Mouse (Mus musculus): Measurements from ENCODE around the gene Plekhb1. TPM values are rescaled to one million over a fixed set of nuclear protein-coding genes. Genes with fewer than 3 reads are reported as not detected.

Plekhb1 gene
- total RNA-seq (2022): 100 to 1,000 TPM; 265 to 312 (median 276) TPM

DNA sequence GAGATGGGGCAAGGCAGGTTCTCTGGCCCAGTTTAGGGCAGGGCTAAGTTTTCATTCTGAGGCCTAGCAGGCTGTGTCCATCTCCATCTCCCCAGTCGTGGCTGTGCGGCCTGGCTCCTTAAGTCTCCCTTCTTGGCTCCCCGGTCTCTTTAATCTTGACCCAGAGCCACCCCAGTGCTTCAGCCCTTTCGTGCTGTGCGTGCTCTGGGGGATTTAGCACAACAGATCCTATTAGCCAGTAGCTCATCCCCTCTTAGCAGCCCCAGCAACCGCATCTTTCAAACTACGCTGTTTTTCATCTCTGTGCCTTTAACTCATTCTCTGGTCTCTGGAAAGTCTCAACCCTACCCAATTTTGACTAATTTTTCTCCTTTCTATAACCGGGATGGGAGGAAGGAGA, at the start of gene Plekhb1:
Gene Plekhb1, minus strand, starts transcription at position 184 of the 400 bp plus-strand sequence.
- no peak for DNase-seq (ENCODE audit: low spot score in 2 of 2)

- DNase-seq (ENCODE audit: low spot score in 2 of 2): peak in 1 of 2 experiments; percentile 10
These were observed 44.8 kb upstream of the Plekhb1 start for GRCm38 (mm10) chr7:100706883-100707480.

GRCm38 (mm10) chr7:100706143-100706841, 44.1 kb upstream of the Plekhb1 start, which contains the start of gene Fam168a:
Gene Fam168a (plus strand): TSS chr7:100706635.
- DNase-seq (ENCODE audit: low spot score in 2 of 2): peak; percentile 82 to 95

DNA sequence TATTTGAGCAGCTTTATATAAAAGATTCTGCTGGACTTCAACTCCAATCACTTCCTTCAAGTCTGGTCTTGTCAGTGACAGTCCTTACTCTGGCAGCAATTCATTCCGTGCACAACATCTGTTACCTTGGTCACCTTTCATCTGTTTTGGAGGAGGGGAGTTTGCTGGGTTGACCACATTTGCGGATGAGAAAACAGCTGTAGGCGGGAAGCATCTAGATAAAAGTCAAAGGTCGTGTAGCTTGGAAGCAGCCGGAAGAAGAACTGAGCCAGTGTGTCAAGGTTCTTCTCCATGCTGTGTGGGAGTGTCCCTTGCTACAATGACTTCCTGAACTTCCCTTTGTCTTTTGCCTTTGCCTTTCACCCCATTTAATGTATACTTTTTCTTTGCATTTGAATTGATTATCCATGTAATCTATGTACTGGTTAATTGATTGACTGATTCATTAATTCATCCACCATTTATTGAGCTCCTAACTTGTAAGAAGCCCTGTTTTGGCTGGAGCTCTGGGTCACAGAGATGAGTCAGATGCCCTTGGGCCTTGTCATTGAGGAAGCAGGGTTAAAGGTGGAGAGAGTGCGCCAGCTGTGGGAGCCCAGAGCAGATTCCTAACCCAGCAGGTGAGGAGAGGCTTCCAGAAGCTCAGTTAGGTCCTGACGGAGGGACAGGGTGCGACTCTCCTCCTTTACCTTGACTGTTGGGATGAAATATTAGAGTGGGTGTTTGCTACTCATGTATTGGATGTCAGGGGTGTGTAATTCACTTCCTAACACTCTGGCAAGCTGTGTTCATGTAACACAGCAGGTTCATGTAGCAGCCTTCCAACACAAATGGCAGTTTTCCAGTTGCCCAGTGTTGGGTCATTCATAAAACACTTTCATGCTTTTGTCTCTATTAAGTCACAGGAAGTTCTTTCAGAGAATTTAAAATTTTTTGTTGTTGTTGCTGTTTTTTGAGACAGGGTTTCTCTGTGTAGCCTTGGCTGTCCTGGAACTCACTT, 37.9 kb upstream of the Plekhb1 start:
- no peak for DNase-seq (ENCODE audit: low spot score in 2 of 2)

GRCm38 (mm10) chr7:100693199-100693598, 31.0 kb upstream of the Plekhb1 start:
- no peak for DNase-seq (ENCODE audit: low spot score in 2 of 2)

- no peak for DNase-seq (ENCODE audit: low spot score in 2 of 2)
These were observed 26.3 kb upstream of the Plekhb1 start for GRCm38 (mm10) chr7:100688471-100688870.

DNA sequence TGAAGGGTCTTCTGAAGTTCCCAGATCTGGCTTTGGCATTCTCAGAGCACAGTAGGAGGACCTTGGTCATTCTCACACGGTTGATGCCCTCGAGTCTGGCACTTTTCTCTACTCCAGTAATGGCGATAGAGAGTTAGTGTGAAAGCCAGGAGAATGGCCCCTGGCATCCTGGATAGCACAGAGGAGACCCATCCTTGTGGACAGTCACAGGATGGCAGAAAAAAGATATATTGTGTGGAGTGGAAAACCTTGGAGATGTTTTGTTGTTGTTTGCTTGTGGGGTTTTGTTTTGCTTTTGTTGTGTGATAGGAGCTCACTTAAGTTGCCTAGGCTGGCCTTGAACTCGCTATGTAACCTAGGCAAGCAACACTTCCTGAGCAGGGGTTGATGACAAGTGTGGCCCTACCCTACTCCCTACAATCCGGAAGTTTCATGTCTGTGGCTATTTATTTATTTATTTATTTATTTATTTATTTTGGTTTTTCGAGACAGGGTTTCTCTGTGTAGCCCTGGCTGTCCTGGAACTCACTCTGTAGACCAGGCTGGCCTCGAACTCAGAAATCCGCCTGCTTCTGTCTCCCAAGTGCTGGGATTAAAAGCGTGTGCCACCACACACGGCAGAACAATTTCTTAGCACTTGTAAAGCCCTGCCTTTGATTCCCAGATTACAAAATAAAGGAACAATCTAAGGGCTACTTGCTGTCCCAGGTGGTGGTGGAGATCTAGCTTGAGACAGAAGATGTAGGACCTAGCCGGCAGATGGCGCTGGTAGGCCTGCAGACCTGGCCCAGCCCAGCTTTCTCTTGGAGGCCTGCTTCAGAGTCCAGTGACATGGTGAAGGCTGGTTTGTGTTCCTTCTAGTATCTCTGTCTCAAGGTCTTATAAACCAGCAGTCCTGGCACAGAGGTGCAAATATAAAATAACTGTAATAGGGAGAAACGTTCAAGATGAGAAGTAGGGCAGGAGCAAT, 23.1 kb upstream of the Plekhb1 start:
- no peak for DNase-seq (ENCODE audit: low spot score in 2 of 2)

DNA sequence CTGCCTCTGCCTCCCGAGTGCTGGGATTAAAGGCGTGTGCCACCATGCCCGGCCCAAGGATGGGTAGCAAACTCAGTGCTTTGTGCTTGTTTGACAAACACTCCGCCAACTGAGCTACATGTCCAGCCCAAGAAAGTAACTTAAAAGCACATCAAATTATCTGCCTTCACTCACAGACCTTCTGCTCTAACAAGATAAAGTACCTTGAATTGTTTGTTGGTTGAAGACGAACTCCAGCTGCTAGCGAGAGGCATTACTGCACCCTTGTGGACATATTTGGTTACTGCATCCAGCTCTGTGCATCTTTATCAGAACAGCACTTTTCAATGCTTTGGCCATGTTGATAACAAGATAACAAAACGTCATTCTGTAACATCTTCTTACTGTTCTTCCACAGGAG, 22.3 kb upstream of the Plekhb1 start:
- DNase-seq (ENCODE audit: low spot score in 2 of 2): no peak

DNA sequence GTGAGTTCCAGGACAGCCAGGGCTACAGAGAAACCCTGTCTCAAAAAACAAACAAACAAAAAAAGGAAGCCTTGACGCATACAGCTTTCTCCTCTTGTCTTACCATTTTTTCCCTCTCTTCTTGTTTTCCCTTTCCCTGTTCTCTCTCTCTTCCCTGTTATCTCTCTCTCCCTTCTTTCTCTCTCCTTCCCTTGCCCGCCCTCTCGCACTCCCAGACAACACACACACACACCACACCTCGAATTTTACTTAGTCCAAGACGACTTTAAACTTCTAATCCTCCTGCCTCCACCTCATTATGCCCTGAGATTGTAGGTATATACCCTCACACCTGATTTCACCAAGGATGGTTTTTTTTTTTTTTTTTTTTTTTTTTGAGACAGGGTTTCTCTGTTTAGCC, 21.9 kb upstream of the Plekhb1 start:
- no peak for DNase-seq (ENCODE audit: low spot score in 2 of 2)

GRCm38 (mm10) chr7:100683241-100683640, 21.0 kb upstream of the Plekhb1 start:
- DNase-seq (ENCODE audit: low spot score in 2 of 2): no peak

- DNase-seq (ENCODE audit: low spot score in 2 of 2): no peak
These were observed 18.9 kb upstream of the Plekhb1 start for GRCm38 (mm10) chr7:100681132-100681531.

- DNase-seq (ENCODE audit: low spot score in 2 of 2): no peak
These were observed 17.0 kb upstream of the Plekhb1 start for GRCm38 (mm10) chr7:100678948-100679880.

DNA sequence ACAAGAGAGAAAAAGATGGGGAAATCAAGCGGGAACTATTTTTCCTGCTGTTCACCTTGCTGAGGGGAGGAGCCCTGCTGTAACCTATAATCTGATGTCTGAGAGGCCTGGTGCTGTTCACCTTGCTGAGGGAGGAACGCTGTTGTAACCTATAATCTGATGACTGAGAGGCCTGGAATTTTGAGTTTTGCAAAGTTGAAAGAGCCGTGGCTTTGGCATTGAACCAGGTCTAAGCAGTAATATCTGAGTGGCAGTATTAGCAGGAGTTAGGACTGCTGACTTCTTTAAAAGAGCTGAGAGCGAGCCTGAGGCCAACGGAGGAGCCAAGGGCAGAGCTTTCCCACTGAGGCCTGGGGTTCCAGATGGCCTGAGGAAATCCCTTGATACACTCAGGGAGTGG, 15.8 kb upstream of the Plekhb1 start:
- DNase-seq (ENCODE audit: low spot score in 2 of 2): no peak

- no peak for DNase-seq (ENCODE audit: low spot score in 2 of 2)
These were observed 12.7 kb upstream of the Plekhb1 start for GRCm38 (mm10) chr7:100674941-100675340.

- DNase-seq (ENCODE audit: low spot score in 2 of 2): no peak
These were observed 11.2 kb upstream of the Plekhb1 start for GRCm38 (mm10) chr7:100673452-100673851.

DNA sequence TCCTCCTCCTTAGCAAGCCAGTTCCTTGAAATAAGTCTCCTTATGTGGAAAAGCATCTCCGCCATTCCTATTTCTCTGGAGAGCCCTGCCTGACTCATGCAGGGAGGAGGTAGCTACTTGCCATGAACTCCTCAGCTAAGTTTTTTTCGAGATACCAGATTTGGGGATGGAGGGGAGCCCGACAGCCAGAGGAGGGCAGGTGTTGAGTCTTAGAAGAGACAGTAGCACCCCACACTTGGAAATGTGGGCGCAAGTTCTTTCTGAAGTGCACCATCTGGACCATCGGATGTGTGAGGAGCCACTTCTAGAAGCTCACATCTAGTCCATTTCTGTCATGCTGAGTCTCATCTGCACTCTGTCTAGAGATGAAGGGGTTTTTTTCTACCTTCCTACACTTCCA, 8.4 kb upstream of the Plekhb1 start:
- peak in 1 of 2 experiments; percentile 85 for DNase-seq (ENCODE audit: low spot score in 2 of 2)

DNA sequence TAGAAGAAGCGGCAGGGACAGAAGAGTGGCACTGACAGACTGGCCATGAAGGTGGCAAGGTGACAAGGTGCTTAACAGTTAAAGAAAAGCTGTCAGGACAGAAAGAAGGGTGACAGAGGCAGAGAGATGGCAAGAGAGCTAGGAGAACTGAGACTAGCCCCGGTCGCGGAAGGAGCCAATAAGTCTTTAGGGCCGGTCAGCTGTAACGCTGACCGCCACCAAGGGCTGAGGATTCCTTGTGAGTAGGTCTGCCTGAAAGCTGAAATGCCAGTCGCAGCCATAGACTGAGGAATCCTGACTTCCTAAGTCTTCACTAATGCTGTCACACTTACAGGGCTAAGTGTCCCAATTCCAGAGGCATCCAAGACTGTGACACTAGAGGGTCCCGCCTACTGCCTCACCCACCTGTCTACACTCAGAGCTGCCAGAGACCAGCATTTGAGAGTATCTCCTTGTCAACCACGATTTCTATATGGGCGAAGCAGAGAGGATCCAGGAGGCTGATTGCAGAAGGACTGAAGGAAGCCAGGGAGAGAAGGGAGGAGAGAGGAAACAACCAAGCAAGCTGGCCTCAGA, 1.6 kb upstream of the Plekhb1 start:
- DNase-seq (ENCODE audit: low spot score in 2 of 2): no peak

- DNase-seq (ENCODE audit: low spot score in 2 of 2): peak; percentile 75 to 79
These were observed 976 bp upstream of the Plekhb1 start for GRCm38 (mm10) chr7:100663190-100663589.

- DNase-seq (ENCODE audit: low spot score in 2 of 2): no peak
These were observed 950 bp downstream of the Plekhb1 start for GRCm38 (mm10) chr7:100661264-100661663.

Measured in left cerebral cortex, adult 8-10 months (tissue).